Mouse (Mus musculus) cerebellum, postnatal 36 days (tissue): ENCODE results near the gene Lrrtm4.

Experiments used
- DNase-seq, 2 experiments: peaks; one replicate each; pipeline ENCODE4 v3.0.0; 2021 to 2022; ENCODE audit warnings: mixed read lengths in 2 of 2

The Lrrtm4 gene

GRCm38 (mm10) chr6:80750769-80751168 lies 732.1 kb downstream of the Lrrtm4 start:
- DNase-seq = no peak

GRCm38 (mm10) chr6:80760641-80761204 lies 742.0 kb downstream of the Lrrtm4 start:
- no peak for DNase-seq

DNA sequence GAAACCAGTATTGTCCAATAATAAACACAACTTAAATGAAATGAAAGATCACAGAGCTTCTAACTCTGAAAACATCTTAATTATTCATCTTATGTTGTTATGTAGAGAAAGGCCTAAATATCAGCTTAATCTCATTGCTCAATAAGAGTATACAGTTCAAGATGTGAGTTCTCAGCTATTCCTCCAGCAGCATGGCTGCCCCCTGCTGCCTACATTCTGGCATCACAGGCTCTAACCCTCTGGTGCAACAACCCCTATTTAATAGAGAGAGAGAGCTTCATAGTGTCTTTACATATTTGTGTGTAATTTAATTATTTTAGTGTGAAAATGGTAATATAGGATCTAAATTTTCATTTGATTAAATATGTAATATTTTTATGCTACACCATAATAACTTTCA lies 767.6 kb downstream of the Lrrtm4 start:
- no peak for DNase-seq

DNA sequence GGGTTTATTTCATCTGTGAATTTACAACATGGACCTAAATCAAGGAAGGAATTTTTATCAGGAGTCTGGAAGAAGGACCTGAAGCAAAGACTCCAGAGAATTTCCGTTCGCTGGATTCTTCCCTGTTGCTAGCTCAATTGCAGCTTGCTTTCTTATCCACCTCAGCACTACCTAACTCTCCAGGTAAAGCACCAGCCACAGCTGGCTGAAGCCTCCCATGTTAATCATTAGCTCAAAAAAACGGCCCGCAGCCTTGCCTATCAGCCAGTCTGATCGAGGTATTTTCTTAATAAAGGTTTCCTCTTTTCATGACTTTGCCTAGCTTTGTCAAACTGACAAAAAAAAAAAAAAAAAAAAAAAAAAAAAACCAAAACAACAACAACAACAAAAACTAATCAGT lies 805.1 kb downstream of the Lrrtm4 start:
- DNase-seq = no peak

DNA sequence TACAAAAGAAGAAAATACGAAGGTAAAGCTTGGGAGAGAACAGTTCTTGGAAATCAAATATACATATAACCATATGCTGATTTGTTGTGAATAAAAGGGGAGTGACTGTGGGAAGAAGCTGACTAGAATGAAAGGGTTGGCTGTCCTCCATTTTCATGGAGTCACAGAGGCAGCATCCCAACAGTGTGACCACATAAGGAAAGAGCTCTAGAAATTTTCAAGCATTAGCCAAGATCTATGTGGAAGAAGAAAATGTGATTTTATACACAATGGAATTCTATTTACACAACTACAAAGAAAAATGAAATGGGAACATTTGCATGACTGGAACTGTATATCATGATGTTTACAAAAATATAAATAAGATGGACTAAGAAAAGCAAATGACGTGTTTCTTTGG lies 821.1 kb downstream of the Lrrtm4 start:
- DNase-seq = no peak

- DNase-seq = no peak
Observed at GRCm38 (mm10) chr6:80845294-80845693, 826.6 kb downstream of the Lrrtm4 start.

DNA sequence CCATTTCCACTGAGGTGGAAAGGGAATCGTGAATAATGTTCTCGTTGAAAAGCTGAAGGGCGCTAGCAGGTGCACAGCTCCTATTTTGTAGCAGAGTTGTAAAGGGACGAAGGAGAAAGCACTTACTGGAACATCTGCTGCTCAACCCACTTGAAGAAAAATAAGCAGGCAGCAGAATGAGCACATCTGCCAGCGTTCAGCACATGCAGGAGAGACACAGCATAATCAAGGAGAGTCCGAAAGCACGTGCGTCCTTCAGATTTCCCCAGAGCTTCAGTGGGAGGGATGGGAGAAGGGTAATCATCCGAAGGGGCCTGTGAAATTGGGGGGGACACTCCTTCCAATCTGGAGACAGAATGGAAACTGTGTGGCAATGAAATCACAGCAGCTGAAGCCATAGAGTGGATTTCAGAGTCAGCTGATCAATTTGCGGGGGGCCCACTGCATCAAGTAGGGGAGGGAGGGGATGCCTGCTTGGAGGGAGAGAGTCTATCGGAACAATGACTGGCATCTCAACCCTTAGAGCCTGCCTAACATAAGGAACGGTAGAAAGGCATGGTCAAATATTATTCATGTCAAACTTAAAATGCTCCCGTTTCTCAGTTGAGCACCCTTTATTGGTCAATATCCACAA lies 838.4 kb downstream of the Lrrtm4 start:
- no peak for DNase-seq
